Mouse (Mus musculus) liver, embryonic 15.5 days (tissue): ENCODE data around the gene Magi1. TPM values are rescaled to one million over a fixed set of nuclear protein-coding genes. Genes with fewer than 3 reads are reported as not detected.

Experiments
- ATAC-seq: fragments of 200-750 bp; cut with Nextera tagmentation; 2 replicates; pipeline ENCODE4 v1.8.0; 2017; ENCODE audit warnings: moderate number of reproducible peaks, mild to moderate bottlenecking, moderate library complexity; ENCODE audit not compliant: insufficient read depth
- H3K27ac ChIP-seq: fragments of 300-500 bp; sonication (generic); replicated peaks from 2 replicates; pipeline ENCODE4 v1.5.1; 2015; ENCODE audit warnings: mild to moderate bottlenecking, inconsistent platforms
- H3K27me3 ChIP-seq: fragments of 300-500 bp; sonication (generic); 2 replicates; pipeline ENCODE4 v1.6.1; 2015; ENCODE audit warnings: mild to moderate bottlenecking, inconsistent platforms
- H3K36me3 ChIP-seq: fragments of 300-500 bp; sonication (generic); replicated peaks from 2 replicates; pipeline ENCODE4 v1.6.1; 2015; ENCODE audit warnings: moderate library complexity, mild to moderate bottlenecking, inconsistent platforms
- H3K4me1 ChIP-seq: fragments of 300-500 bp; sonication (generic); replicated peaks from 2 replicates; pipeline ENCODE4 v1.6.1; 2015; ENCODE audit warnings: inconsistent platforms
- H3K4me2 ChIP-seq: fragments of 300-500 bp; sonication (generic); 2 replicates; pipeline ENCODE4 v1.6.1; 2015; ENCODE audit warnings: moderate library complexity, mild to moderate bottlenecking, inconsistent platforms
- H3K4me3 ChIP-seq: fragments of 300-500 bp; sonication (generic); replicated peaks from 2 replicates; pipeline ENCODE4 v1.5.1; 2015; ENCODE audit warnings: mild to moderate bottlenecking, inconsistent platforms
- H3K9ac ChIP-seq: fragments of 300-500 bp; sonication (generic); 2 replicates; pipeline ENCODE4 v1.6.1; 2015; ENCODE audit warnings: moderate library complexity, mild to moderate bottlenecking, inconsistent platforms
- H3K9me3 ChIP-seq: fragments of 300-500 bp; sonication (generic); replicated peaks from 2 replicates; pipeline ENCODE4 v1.6.1; 2016; ENCODE audit warnings: inconsistent platforms
- WGBS: fragments of 180-500 bp; shearing (Covaris S2); methylation state at CpG from one replicate; pipeline ENCODE4 v1.1.7; 2015; ENCODE audit warnings: mixed read lengths; ENCODE audit not compliant: insufficient replicate concordance; 5-methylcytosine and 5-hydroxymethylcytosine counted together
- polyA plus RNA-seq: library from polyadenylated mRNA; unstranded; fragments of >200 nt; fragmentation: Nextera tagmentation; extraction: Ambion mirVana; gene quantifications from 2 replicates; pipeline ENCODE4 v1.2.1, GENCODE M21; 2015

Gene Magi1
- polyA plus RNA-seq, 1 experiment from 2014 or later = 1.1 TPM

GRCm38 (mm10) chr6:93724749-93725148 is 559.0 kb downstream of the Magi1 start:
- H3K4me1 ChIP-seq = no peaks in the 10 kb centered on the region
- H3K9me3 ChIP-seq = no peaks in the 10 kb centered on the region
- ATAC-seq = no peak
- H3K36me3 ChIP-seq = no peaks in the 10 kb centered on the region
- H3K4me3 ChIP-seq = no peak overlapping the region
- no peak overlapping the region for H3K4me2 ChIP-seq
- no peak overlapping the region for H3K9ac ChIP-seq
- no peaks in the 10 kb centered on the region for H3K27me3 ChIP-seq
- WGBS = 71% methylated on average over 7 of the region's 7 CpGs
- no peak overlapping the region for H3K27ac ChIP-seq

GRCm38 (mm10) chr6:93723226-93723625 is 560.5 kb downstream of the Magi1 start:
- Histone ChIP-seq H3K4me3 (no peak overlapping the region), H3K9me3 (no peaks in the 10 kb centered on the region), H3K4me2 (no peak overlapping the region), H3K36me3 (no peaks in the 10 kb centered on the region), H3K9ac (no peak overlapping the region), H3K27me3 (no peaks in the 10 kb centered on the region), H3K27ac (no peak overlapping the region), H3K4me1 (no peaks in the 10 kb centered on the region)
- ATAC-seq = no peak
- WGBS = 54% methylated on average over 2 of the region's 2 CpGs

GRCm38 (mm10) chr6:93719532-93719931 is 564.2 kb downstream of the Magi1 start:
- WGBS = 37% methylated on average over 4 of the region's 4 CpGs
- no peak for ATAC-seq
- Histone ChIP-seq H3K4me1 (no peaks in the 10 kb centered on the region), H3K27ac (no peak overlapping the region), H3K9ac (no peak overlapping the region), H3K9me3 (no peaks in the 10 kb centered on the region), H3K4me3 (no peak overlapping the region), H3K4me2 (no peak overlapping the region), H3K36me3 (no peaks in the 10 kb centered on the region), H3K27me3 (peaks cover 30% of the 10 kb centered on the region)

- no peak overlapping the region for H3K27ac ChIP-seq
- H3K9ac ChIP-seq = no peak overlapping the region
- peaks cover 30% of the 10 kb centered on the region for H3K27me3 ChIP-seq
- no peaks in the 10 kb centered on the region for H3K9me3 ChIP-seq
- H3K4me1 ChIP-seq = no peaks in the 10 kb centered on the region
- no peaks in the 10 kb centered on the region for H3K36me3 ChIP-seq
- ATAC-seq = no peak; the same call in 1 of the 2 replicates
- 6% methylated on average over 5 of the region's 5 CpGs for WGBS
- H3K4me2 ChIP-seq = no peak overlapping the region
- H3K4me3 ChIP-seq = no peak overlapping the region
Observed at GRCm38 (mm10) chr6:93718385-93718784, 565.3 kb downstream of the Magi1 start.

GRCm38 (mm10) chr6:93717826-93718375 is 565.8 kb downstream of the Magi1 start:
- Histone ChIP-seq H3K9me3 (no peaks in the 10 kb centered on the region), H3K4me1 (no peaks in the 10 kb centered on the region), H3K4me2 (no peak overlapping the region), H3K27me3 (peaks cover 30% of the 10 kb centered on the region), H3K4me3 (no peak overlapping the region), H3K36me3 (no peaks in the 10 kb centered on the region), H3K27ac (no peak overlapping the region), H3K9ac (no peak overlapping the region)
- ATAC-seq = no peak
- 22% methylated on average over 7 of the region's 7 CpGs for whole genome bisulfite sequencing

GRCm38 (mm10) chr6:93716686-93717625 is 566.8 kb downstream of the Magi1 start:
- Histone ChIP-seq H3K9ac (no peak overlapping the region), H3K27me3 (peaks cover 30% of the 10 kb centered on the region), H3K4me1 (no peaks in the 10 kb centered on the region), H3K4me3 (no peak overlapping the region), H3K9me3 (no peaks in the 10 kb centered on the region), H3K4me2 (peak overlapping the region; percentile 20; the same call in 1 of the 2 replicates), H3K36me3 (no peaks in the 10 kb centered on the region), H3K27ac (no peak overlapping the region)
- WGBS = 6% methylated on average over 24 of the region's 24 CpGs
- ATAC-seq = no peak

GRCm38 (mm10) chr6:93715181-93716180 is 568.2 kb downstream of the Magi1 start:
- Histone ChIP-seq H3K9ac (no peak overlapping the region), H3K4me3 (no peak overlapping the region), H3K27me3 (peaks cover 30% of the 10 kb centered on the region), H3K27ac (no peak overlapping the region), H3K36me3 (no peaks in the 10 kb centered on the region), H3K4me2 (peak overlapping the region; percentile 13; the same call in 1 of the 2 replicates), H3K9me3 (no peaks in the 10 kb centered on the region), H3K4me1 (no peaks in the 10 kb centered on the region)
- ATAC-seq = no peak
- 25% methylated on average over 24 of the region's 24 CpGs for WGBS

GRCm38 (mm10) chr6:93704350-93704749 is 579.4 kb downstream of the Magi1 start:
- Histone ChIP-seq H3K27me3 (no peaks in the 10 kb centered on the region), H3K4me1 (no peaks in the 10 kb centered on the region), H3K4me2 (no peak overlapping the region), H3K4me3 (no peak overlapping the region), H3K9me3 (no peaks in the 10 kb centered on the region), H3K36me3 (no peaks in the 10 kb centered on the region), H3K9ac (no peak overlapping the region), H3K27ac (no peak overlapping the region)
- no peak for ATAC-seq
- 64% methylated on average over 5 of the region's 5 CpGs for WGBS

GRCm38 (mm10) chr6:93699436-93699835 is 584.3 kb downstream of the Magi1 start:
- Histone ChIP-seq H3K36me3 (no peaks in the 10 kb centered on the region), H3K4me3 (no peak overlapping the region), H3K9me3 (no peaks in the 10 kb centered on the region), H3K27me3 (no peaks in the 10 kb centered on the region), H3K27ac (no peak overlapping the region), H3K4me1 (no peaks in the 10 kb centered on the region), H3K4me2 (no peak overlapping the region), H3K9ac (no peak overlapping the region)
- WGBS = 64% methylated on average over 13 of the region's 13 CpGs
- ATAC-seq = no peak

- Histone ChIP-seq H3K27ac (no peak overlapping the region), H3K27me3 (no peaks in the 10 kb centered on the region), H3K36me3 (no peaks in the 10 kb centered on the region), H3K9me3 (no peaks in the 10 kb centered on the region), H3K4me1 (no peaks in the 10 kb centered on the region), H3K9ac (no peak overlapping the region), H3K4me3 (no peak overlapping the region), H3K4me2 (no peak overlapping the region)
- no peak for ATAC-seq
- WGBS = 73% methylated on average over 5 of the region's 5 CpGs
Observed at GRCm38 (mm10) chr6:93697956-93698355, 585.8 kb downstream of the Magi1 start.

- no peaks in the 10 kb centered on the region for H3K36me3 ChIP-seq
- H3K27ac ChIP-seq = no peak overlapping the region
- H3K4me3 ChIP-seq = no peak overlapping the region
- no peaks in the 10 kb centered on the region for H3K9me3 ChIP-seq
- H3K27me3 ChIP-seq = no peaks in the 10 kb centered on the region
- no peaks in the 10 kb centered on the region for H3K4me1 ChIP-seq
- no peak overlapping the region for H3K9ac ChIP-seq
- no peak overlapping the region for H3K4me2 ChIP-seq
- ATAC-seq = no peak
- 62% methylated on average over 17 of the region's 17 CpGs for WGBS
Observed at GRCm38 (mm10) chr6:93678766-93679165, 605.0 kb downstream of the Magi1 start.
